Mouse (Mus musculus): Measurements from ENCODE around the gene Zfp185. TPM values are rescaled to one million over a fixed set of nuclear protein-coding genes. Genes with fewer than 3 reads are reported as not detected.

Zfp185 gene
- 1.2 and 1.5 TPM in 2 replicates for polyA plus RNA-seq (2016; fragmentation: Nextera tagmentation; extraction: Ambion mirVana)

DNA sequence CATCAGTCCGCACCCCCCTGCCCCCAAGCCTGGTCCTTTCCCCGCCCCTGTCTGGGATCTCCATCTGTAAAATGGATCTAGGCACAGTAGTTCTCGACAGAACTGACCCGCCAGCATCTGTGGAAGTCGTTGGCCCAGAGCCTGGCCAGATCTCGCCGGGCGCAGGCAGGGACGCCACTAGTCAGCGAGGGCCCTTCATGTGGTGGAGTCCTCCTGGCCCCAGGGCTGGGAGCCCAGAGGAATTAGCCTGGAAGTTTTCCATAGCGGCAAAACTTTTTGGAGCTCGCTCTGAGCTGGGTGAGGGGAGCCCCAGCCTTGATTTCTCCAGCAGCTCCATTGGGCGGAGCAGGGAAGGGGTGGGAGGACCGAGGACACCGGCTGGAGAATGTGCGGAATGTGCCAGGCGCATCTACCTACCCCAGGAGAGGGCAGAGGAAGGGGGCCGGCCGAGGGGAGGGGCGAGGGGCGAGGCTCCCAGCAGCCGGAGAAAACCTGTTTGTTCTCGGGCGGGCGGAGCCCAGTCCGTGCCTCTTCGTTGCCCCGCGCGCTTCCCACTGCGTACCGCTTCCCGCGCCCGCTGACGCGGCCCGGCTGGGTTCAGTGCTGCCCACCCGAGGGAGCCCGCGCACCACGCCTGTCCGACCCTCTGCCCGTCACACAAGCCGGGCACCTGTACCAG lies at the start of gene Zfp185:
TSS of gene Zfp185 (plus strand) at position 499 of the 679 bp plus-strand sequence.
- peak; percentile 55 for ATAC-seq
- peak within 1 kb of the TSS; percentile 41 for H3K4me3 ChIP-seq
- peak within 1 kb of the TSS; percentile 70 for H3K4me2 ChIP-seq
- no peaks in the 10 kb centered on the region for H3K9me3 ChIP-seq (replicated peaks)
- H3K4me1 ChIP-seq = peaks cover 18% of the 10 kb centered on the region; the same call in 1 of the 2 replicates
- H3K27me3 ChIP-seq (replicated peaks) = peaks cover 73% of the 10 kb centered on the region
- peak within 1 kb of the TSS; percentile 22; the same call in 1 of the 2 replicates for H3K9ac ChIP-seq
- H3K27ac ChIP-seq = no peak within 1 kb of the TSS
- no peaks in the 10 kb centered on the region for H3K36me3 ChIP-seq
- WGBS (ENCODE audit: insufficient replicate concordance) = 8% methylated on average over 39 of the region's 45 CpGs

DNA sequence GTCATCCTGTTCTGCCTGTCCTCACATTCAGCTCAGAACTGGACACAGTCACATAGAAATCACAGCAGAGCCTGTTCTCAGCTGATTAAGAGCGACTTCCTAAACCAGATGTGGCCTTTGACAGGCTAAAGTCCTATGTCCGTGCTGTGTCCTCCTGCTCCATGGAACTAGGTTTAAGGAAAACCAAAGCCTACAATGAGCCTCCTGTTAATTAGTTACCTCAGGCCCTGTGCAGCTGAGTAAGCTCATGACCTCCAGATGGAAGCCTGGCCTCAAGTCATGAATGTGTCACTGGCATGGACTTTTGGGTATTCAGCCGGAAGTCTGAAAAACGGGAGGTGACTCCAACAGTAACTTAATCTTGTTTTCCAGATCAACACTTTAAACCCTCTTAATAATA lies 33.7 kb upstream of the Zfp185 start:
- ATAC-seq = no peak
- 84% methylated on average over 4 of the region's 4 CpGs for WGBS (ENCODE audit: insufficient replicate concordance)

DNA sequence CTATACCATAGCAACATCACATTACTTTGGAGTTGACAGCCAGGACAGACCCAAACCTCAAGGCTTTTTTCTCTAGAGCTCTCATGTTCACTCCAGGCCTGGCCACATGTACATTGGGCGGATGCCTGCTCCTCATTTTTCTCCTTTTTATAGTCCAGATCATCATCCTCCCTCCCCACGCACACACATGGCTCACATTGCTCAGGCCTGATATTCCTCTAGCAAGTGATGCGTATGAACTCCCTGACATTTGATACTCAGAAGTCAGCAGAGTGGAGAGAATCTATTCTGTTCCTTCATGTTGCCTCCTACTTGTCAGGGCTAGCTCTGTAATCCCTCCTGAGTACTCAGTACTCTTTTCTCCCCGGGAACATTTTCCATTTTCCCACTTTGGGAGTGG lies 30.7 kb upstream of the Zfp185 start:
- H3K9me3 ChIP-seq (replicated peaks) = no peaks in the 10 kb centered on the region
- WGBS (ENCODE audit: insufficient replicate concordance) = 82% methylated on average over 4 of the region's 4 CpGs
- H3K4me1 ChIP-seq = no peaks in the 10 kb centered on the region
- H3K27ac ChIP-seq = no peak overlapping the region
- ATAC-seq = no peak
- no peak overlapping the region for H3K4me2 ChIP-seq
- H3K36me3 ChIP-seq = peaks cover 39% of the 10 kb centered on the region
- no peak overlapping the region for H3K4me3 ChIP-seq
- no peaks in the 10 kb centered on the region for H3K27me3 ChIP-seq (replicated peaks)
- H3K9ac ChIP-seq = no peak overlapping the region

More for the DNA sequence above, 33.7 kb upstream of the Zfp185 start:
- no peaks in the 10 kb centered on the region for H3K9me3 ChIP-seq (replicated peaks)
- H3K27me3 ChIP-seq (replicated peaks) = no peaks in the 10 kb centered on the region
- no peak overlapping the region for H3K9ac ChIP-seq
- H3K4me2 ChIP-seq = no peak overlapping the region
- H3K36me3 ChIP-seq = peaks cover 53% of the 10 kb centered on the region
- no peak overlapping the region for H3K27ac ChIP-seq
- H3K4me1 ChIP-seq = no peaks in the 10 kb centered on the region
- H3K4me3 ChIP-seq = no peak overlapping the region

DNA sequence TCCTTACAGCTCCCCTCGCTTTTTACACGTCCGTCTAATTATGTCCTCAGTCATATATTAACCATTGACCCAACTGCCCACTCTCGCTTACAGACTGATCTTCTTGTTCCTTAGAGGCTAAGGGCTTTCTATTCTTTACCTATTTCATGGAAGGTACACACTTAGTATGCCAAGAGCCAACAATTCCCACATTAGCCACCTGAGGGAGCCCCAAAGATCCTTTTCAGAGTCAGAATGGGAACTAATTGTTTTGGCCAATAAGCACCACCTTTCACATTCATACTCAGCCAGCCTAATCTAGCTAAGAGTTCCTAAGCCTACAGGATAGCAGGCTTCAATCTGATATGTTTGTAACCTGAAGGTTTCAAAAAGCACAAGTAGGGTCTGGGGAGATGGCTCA lies 26.7 kb upstream of the Zfp185 start:
- Histone ChIP-seq H3K27ac (no peak overlapping the region), H3K9ac (no peak overlapping the region), H3K4me2 (no peak overlapping the region), H3K27me3 (replicated peaks) (no peaks in the 10 kb centered on the region), H3K4me3 (no peak overlapping the region), H3K4me1 (no peaks in the 10 kb centered on the region), H3K36me3 (peaks cover 24% of the 10 kb centered on the region), H3K9me3 (replicated peaks) (no peaks in the 10 kb centered on the region)
- WGBS (ENCODE audit: insufficient replicate concordance) = 82% methylated on average over 4 of the region's 4 CpGs
- no peak for ATAC-seq

DNA sequence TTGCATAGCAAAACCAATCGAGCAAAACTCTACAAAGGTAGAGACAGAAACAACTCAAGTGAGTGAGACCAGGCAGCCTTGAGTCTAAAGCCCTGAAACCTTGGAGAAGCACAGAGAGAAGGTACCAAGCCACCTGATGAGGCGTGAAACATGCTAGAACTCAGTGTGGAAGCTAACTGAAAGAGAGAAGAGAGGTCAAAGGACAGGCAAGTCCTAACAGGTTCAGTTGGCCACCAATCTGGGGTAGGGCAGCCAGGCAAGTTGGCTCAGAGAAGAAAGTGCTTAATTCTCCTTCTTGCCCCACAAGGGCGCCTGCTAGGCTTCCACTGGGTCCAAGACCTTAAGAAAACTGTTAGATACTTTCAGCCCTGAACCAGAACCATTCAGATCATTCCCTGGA lies 25.6 kb upstream of the Zfp185 start:
- ATAC-seq = no peak
- H3K4me2 ChIP-seq = no peak overlapping the region
- 49% methylated on average over 3 of the region's 3 CpGs for WGBS (ENCODE audit: insufficient replicate concordance)
- no peak overlapping the region for H3K9ac ChIP-seq
- peaks cover 17% of the 10 kb centered on the region; the same call in 1 of the 2 replicates for H3K36me3 ChIP-seq
- no peaks in the 10 kb centered on the region for H3K4me1 ChIP-seq
- no peak overlapping the region for H3K27ac ChIP-seq
- no peaks in the 10 kb centered on the region for H3K27me3 ChIP-seq (replicated peaks)
- no peaks in the 10 kb centered on the region for H3K9me3 ChIP-seq (replicated peaks)
- H3K4me3 ChIP-seq = no peak overlapping the region

DNA sequence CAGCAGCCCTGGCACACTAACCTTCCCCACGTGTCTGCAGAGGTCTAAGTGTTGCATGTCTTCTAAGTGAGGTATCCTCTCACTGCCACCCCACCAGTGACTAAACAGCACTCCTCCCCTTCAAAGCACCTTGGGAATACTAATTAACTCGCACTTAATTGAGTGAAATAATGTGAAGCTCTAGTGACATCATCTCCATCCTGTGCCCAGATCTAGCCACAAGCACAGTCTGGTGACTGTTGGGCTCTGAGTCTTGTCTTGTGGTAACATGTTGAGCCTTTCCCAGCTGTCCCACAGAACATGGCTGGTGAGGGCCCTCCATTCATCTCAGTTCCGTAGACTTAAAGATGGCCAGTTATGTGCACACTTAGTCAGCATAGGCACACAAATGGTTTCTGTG lies 24.4 kb upstream of the Zfp185 start:
- H3K9me3 ChIP-seq (replicated peaks) = no peaks in the 10 kb centered on the region
- H3K27ac ChIP-seq = no peak overlapping the region
- no peak overlapping the region for H3K9ac ChIP-seq
- H3K4me2 ChIP-seq = no peak overlapping the region
- no peaks in the 10 kb centered on the region for H3K4me1 ChIP-seq
- 66% methylated on average over 3 of the region's 3 CpGs for WGBS (ENCODE audit: insufficient replicate concordance)
- no peak for ATAC-seq
- no peak overlapping the region for H3K4me3 ChIP-seq
- H3K36me3 ChIP-seq = peaks cover 5% of the 10 kb centered on the region; the same call in 1 of the 2 replicates
- no peaks in the 10 kb centered on the region for H3K27me3 ChIP-seq (replicated peaks)

DNA sequence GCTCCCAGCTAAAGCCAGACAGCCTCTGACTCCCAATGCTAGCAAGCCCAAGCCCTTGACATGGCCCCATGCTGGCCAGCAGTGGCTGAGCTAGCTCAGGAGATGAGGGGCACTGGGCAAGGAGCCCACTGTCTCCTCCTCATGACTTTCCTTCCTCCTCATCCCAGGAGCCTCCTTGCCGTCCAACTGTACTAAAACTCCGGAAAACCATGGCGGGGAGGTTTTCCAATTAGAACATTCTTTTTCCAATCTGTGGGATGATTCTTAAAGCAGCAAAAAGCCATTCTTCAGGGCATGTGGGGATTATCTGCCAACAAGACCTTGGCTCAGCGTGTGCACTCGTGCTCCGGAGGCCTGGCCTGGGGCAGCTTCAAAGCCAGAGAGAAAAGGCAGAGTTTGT lies 4.3 kb upstream of the Zfp185 start:
- Histone ChIP-seq H3K36me3 (no peaks in the 10 kb centered on the region), H3K27me3 (replicated peaks) (peaks cover 40% of the 10 kb centered on the region), H3K4me1 (peaks cover 18% of the 10 kb centered on the region; the same call in 1 of the 2 replicates), H3K4me3 (no peak overlapping the region), H3K9me3 (replicated peaks) (no peaks in the 10 kb centered on the region), H3K4me2 (no peak overlapping the region), H3K9ac (no peak overlapping the region), H3K27ac (no peak overlapping the region)
- 59% methylated on average over 6 of the region's 6 CpGs for WGBS (ENCODE audit: insufficient replicate concordance)
- ATAC-seq = no peak

DNA sequence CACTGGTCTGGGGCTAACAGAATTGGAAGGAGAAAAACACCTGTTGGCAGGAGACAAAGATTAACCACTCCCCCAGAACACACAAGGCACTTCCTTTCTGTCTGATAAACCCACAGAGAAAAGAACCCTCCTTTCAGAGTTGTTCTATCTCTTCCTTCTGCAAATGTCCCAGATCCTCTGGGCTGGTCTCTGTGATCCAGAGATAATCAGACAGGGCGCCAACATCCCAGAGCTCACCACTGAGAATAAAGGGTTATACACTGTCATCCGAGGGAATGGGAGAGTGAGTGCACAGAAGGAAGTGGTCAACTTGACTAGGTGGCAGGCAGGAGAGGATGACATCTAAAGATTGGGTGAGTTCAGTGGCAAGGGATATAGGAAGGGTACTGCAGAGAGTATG lies 1.5 kb upstream of the Zfp185 start:
- H3K36me3 ChIP-seq = no peaks in the 10 kb centered on the region
- peak; percentile 53 for ATAC-seq
- H3K27me3 ChIP-seq (replicated peaks) = peaks cover 62% of the 10 kb centered on the region
- no peaks in the 10 kb centered on the region for H3K9me3 ChIP-seq (replicated peaks)
- H3K27ac ChIP-seq = no peak overlapping the region
- WGBS (ENCODE audit: insufficient replicate concordance) = 26% methylated on average over 2 of the region's 2 CpGs
- peaks cover 18% of the 10 kb centered on the region; the same call in 1 of the 2 replicates for H3K4me1 ChIP-seq
- H3K4me2 ChIP-seq = no peak overlapping the region
- H3K4me3 ChIP-seq = no peak overlapping the region
- no peak overlapping the region for H3K9ac ChIP-seq

DNA sequence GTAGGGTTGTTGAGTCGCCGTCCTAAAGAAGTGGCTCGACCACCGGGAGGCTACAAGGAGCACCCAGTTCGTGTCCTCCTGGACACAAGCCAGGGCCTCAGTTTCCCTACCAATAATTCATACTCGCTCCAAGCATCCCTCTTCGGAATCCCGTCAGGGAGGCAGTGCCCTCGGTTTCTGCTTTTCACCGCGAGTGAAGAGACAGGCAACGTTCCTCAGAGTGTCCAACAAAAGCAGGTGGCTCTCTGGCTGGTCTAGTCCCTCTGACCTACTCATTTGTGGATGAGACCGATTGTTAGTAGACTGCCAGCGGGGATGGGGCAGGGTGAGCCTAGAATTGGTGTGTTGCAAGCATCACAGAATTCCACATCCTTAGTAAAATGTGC lies 374 bp downstream of the Zfp185 start:
- Histone ChIP-seq H3K36me3 (no peaks in the 10 kb centered on the region), H3K9ac (peak overlapping the region; percentile 22; the same call in 1 of the 2 replicates), H3K4me3 (peak overlapping the region; percentile 41), H3K9me3 (replicated peaks) (no peaks in the 10 kb centered on the region), H3K27me3 (replicated peaks) (peaks cover 73% of the 10 kb centered on the region), H3K4me2 (peak overlapping the region; percentile 70), H3K27ac (no peak overlapping the region), H3K4me1 (peaks cover 18% of the 10 kb centered on the region; the same call in 1 of the 2 replicates)
- 22% methylated on average over 14 of the region's 14 CpGs for WGBS (ENCODE audit: insufficient replicate concordance)
- ATAC-seq = no peak

DNA sequence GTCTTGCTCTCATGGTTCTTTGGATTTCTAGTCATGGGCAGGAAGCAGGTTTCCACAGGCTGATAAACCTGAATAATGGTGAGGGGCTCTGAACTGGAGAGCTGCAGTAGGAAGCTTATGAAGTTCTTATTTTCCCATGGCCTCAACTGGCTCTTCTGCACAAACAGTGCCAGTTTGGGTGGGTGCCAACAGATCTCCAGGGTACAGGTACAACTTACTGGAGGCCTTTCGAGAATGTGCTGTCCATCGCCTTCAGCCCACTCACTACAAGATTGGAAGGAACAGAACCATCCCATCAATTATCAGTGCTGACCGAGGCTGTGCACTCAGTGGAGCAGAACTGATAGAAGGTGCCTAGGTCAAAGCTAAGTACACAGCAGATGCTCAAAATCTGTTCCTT lies 1.3 kb downstream of the Zfp185 start:
- no peaks in the 10 kb centered on the region for H3K36me3 ChIP-seq
- H3K27ac ChIP-seq = no peak overlapping the region
- peaks cover 18% of the 10 kb centered on the region; the same call in 1 of the 2 replicates for H3K4me1 ChIP-seq
- peaks cover 71% of the 10 kb centered on the region for H3K27me3 ChIP-seq (replicated peaks)
- H3K9me3 ChIP-seq (replicated peaks) = no peaks in the 10 kb centered on the region
- 68% methylated on average over 3 of the region's 3 CpGs for WGBS (ENCODE audit: insufficient replicate concordance)
- no peak for ATAC-seq
- H3K9ac ChIP-seq = no peak overlapping the region
- H3K4me2 ChIP-seq = no peak overlapping the region
- no peak overlapping the region for H3K4me3 ChIP-seq

DNA sequence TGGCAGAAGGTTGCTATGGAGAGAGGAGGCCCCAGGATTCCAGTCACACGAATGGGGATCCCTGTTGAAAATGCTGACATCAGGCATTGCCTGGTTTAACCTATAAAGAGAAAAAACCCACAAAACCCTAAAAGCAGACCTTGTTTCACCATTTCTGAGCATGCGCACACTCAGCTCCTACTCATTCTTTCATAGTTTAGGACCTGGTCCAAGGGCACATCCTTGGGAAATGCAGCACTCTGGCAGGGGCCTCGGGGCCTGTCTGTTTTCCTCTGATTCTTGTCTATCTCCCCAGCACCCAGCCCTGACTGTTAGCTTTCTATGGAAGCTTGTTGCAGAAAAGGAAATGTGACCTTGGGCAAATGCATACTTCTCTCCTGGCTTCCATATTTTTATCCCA lies 3.4 kb downstream of the Zfp185 start:
- Histone ChIP-seq H3K4me2 (no peak overlapping the region), H3K9me3 (replicated peaks) (no peaks in the 10 kb centered on the region), H3K27me3 (replicated peaks) (peaks cover 57% of the 10 kb centered on the region), H3K9ac (no peak overlapping the region), H3K36me3 (no peaks in the 10 kb centered on the region), H3K4me3 (no peak overlapping the region), H3K27ac (no peak overlapping the region), H3K4me1 (peaks cover 11% of the 10 kb centered on the region; the same call in 1 of the 2 replicates)
- no peak for ATAC-seq
- 55% methylated on average over 3 of the region's 3 CpGs for WGBS (ENCODE audit: insufficient replicate concordance)

DNA sequence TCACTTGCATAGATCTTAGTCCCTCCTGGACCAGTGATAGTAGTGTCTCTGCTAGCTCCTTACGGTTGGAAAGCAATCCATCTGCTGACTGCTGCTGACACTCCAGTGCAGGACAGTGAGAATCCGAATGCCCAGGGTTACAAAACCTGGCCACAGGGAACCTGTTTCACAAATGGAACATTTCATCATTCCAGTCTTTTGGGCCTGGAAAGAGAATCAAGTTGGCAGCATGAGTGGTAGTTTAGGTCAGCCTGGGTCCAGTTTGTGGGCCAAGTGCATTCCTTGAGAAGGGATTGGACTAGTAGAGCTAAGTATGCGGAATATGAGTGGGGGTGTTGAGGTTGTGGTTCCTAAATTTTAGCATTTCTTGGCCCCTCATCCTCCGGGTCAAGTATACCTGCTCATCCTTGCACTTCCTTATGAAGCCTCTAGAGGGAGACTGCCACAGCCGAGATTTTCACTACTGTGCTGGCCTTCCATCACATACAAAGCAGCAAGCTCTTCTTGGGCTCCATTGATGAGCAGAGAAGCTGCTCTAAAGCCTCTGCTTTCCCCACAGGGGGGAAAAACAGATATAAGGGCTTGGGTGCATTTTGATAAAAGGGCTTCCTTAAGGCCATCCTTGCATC lies 5.3 kb downstream of the Zfp185 start:
- Histone ChIP-seq H3K9ac (no peak overlapping the region), H3K27ac (no peak overlapping the region), H3K36me3 (no peaks in the 10 kb centered on the region), H3K4me2 (no peak overlapping the region), H3K4me1 (no peaks in the 10 kb centered on the region), H3K27me3 (replicated peaks) (peaks cover 51% of the 10 kb centered on the region), H3K9me3 (replicated peaks) (no peaks in the 10 kb centered on the region), H3K4me3 (no peak overlapping the region)
- ATAC-seq = no peak
- WGBS (ENCODE audit: insufficient replicate concordance) = 33% methylated on average over 5 of the region's 5 CpGs
